Mouse (Mus musculus) forebrain, embryonic 10.5 days (tissue): ENCODE data around the gene Med24. TPM values are rescaled to one million over a fixed set of nuclear protein-coding genes. Genes with fewer than 3 reads are reported as not detected.
A peak's percentile ranks its signal among the peaks of the same experiment; 100 is the strongest.
"Not testable (repeated sequence)": the region's sequence is repeated elsewhere in the genome, so short reads cannot be mapped to it uniquely, and the experiment has no call there.

ENCODE experiments used
- DNase-seq: peaks from one replicate; pipeline ENCODE4 v3.0.0-alpha.2; 2017; ENCODE audit warnings: low spot score; ENCODE audit errors: extremely low spot score
- H3K27ac ChIP-seq: fragments of 300-500 bp; sonication (generic); 2 replicates; pipeline ENCODE4 v1.5.1; 2016; ENCODE audit warnings: mild to moderate bottlenecking
- H3K27me3 ChIP-seq: fragments of 300-500 bp; sonication (generic); 2 replicates; pipeline ENCODE4 v1.6.1; 2016; ENCODE audit warnings: mild to moderate bottlenecking; ENCODE audit not compliant: poor library complexity, severe bottlenecking
- H3K36me3 ChIP-seq: fragments of 300-500 bp; sonication (generic); replicated peaks from 2 replicates; pipeline ENCODE4 v1.6.1; 2016; ENCODE audit warnings: mild to moderate bottlenecking, moderate library complexity
- H3K4me1 ChIP-seq: fragments of 300-500 bp; sonication (generic); 2 replicates; pipeline ENCODE4 v1.6.1; 2016
- H3K4me3 ChIP-seq: fragments of 300-500 bp; sonication (generic); 2 replicates; pipeline ENCODE4 v1.5.1; 2016; ENCODE audit warnings: mild to moderate bottlenecking, moderate library complexity
- H3K9me3 ChIP-seq: fragments of 300-500 bp; sonication (generic); 2 replicates; pipeline ENCODE4 v1.6.1; 2016; ENCODE audit warnings: mild to moderate bottlenecking, moderate library complexity
- WGBS: fragments of 180-500 bp; shearing (Covaris S2); methylation state at CpG from one replicate; pipeline ENCODE4 v1.1.7; 2016; 5-methylcytosine and 5-hydroxymethylcytosine counted together
- polyA plus RNA-seq: library from polyadenylated mRNA; unstranded; fragments of >200 nt; fragmentation: Nextera tagmentation; extraction: Ambion mirVana; gene quantifications from 2 replicates; pipeline ENCODE4 v1.2.1, GENCODE M21; 2016

Med24 gene
- polyA plus RNA-seq, 1 experiment from 2014 or later, result 77.3 TPM

DNA sequence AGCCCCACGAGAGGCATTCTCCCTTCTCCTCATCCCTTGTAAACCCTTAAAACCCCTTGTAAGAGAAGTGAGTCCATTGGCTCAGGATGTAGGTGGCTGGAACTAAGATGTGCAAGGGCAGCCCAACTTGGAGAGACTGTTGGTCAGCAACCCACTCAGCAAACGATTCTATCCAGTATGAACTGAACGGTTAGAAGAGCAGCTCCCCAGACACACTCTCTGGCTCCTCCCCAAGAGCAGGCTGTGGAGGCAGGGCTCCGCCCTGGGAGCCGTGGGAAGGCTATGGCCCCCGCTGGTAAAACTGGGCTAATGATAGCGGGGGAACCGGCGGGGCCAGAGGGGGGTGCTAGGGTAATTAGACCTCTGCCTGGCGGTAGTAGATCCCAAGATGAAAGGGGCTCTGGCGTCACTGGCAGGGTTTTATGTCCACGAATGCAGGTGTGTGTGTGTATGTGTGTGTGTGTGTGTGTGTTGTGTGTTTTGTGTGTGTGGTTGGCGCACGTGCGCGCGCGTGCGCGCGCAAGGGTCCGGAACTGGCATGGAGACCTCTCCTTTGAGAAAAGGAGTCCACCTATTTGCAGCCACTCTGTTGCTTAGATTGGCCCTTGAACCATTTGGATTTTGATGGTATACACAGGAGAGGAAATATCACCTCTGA lies 11.3 kb upstream of the Med24 start, which contains the start of gene Thra:
Gene Thra, plus strand, starts transcription at position 246 of the 658 bp plus-strand sequence.
- WGBS, result under 1% methylated on average over 22 of the region's 22 CpGs
- H3K27ac ChIP-seq, result peak within 1 kb of the TSS; percentile 97
- peak; percentile 74 for DNase-seq
- H3K9me3 ChIP-seq, result no peaks in the 10 kb centered on the region
- peaks cover 12% of the 10 kb centered on the region for H3K27me3 ChIP-seq
- H3K4me1 ChIP-seq, result peaks cover 75% of the 10 kb centered on the region
- peak within 1 kb of the TSS; percentile 69 for H3K4me3 ChIP-seq
- no peaks in the 10 kb centered on the region for H3K36me3 ChIP-seq

GRCm38 (mm10) chr11:98740026-98740392 lies 10.8 kb upstream of the Med24 start:
- 13% methylated on average over 8 of the region's 8 CpGs for WGBS
- Histone ChIP-seq H3K4me1 (peaks cover 70% of the 10 kb centered on the region), H3K27ac (peak overlapping the region; percentile 97), H3K36me3 (no peaks in the 10 kb centered on the region), H3K4me3 (peak overlapping the region; percentile 69), H3K9me3 (no peaks in the 10 kb centered on the region), H3K27me3 (peaks cover 12% of the 10 kb centered on the region)
- DNase-seq, result no peak

GRCm38 (mm10) chr11:98738925-98739324 lies 9.7 kb upstream of the Med24 start:
- no peak for DNase-seq
- H3K4me1 ChIP-seq, result peaks cover 59% of the 10 kb centered on the region
- H3K27ac ChIP-seq, result peak overlapping the region; percentile 72; the same call in 1 of the 2 replicates

DNA sequence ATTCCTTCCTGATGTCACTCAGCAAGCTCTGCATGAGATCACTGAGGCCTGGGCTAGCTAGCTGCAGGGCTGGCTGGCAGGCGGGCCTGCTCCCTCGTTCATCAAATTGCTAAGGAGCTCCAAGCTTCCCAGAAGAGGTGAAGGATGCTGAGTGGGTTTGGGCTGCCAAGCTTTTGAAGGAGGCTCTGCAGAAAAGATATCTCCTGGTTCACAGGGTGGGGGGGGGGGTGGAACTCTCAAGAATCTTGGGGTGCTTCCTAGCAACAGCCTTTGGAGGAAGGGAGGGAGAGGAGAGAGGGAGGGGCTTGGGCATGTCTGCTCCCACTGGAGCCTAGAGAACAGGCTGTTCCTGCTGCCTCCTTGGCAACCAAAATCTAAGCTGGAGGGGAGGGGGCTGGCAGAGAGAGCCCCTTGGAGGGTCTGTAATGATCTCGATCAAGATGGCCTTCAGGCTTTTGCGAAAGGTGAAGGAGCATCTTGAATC lies 9.2 kb upstream of the Med24 start:
- WGBS, result 50% methylated on average over 4 of the region's 4 CpGs
- Histone ChIP-seq H3K36me3 (no peaks in the 10 kb centered on the region), H3K27ac (peak overlapping the region; percentile 72; the same call in 1 of the 2 replicates), H3K27me3 (peaks cover 12% of the 10 kb centered on the region), H3K4me3 (no peak overlapping the region), H3K9me3 (peaks cover 7% of the 10 kb centered on the region), H3K4me1 (peaks cover 54% of the 10 kb centered on the region)
- no peak for DNase-seq

More at GRCm38 (mm10) chr11:98738925-98739324, 9.7 kb upstream of the Med24 start:
- peaks cover 12% of the 10 kb centered on the region for H3K27me3 ChIP-seq
- 67% methylated on average over 9 of the region's 9 CpGs for WGBS
- H3K9me3 ChIP-seq, result peaks cover 7% of the 10 kb centered on the region
- H3K36me3 ChIP-seq, result no peaks in the 10 kb centered on the region
- H3K4me3 ChIP-seq, result no peak overlapping the region; the same call in 1 of the 2 replicates

DNA sequence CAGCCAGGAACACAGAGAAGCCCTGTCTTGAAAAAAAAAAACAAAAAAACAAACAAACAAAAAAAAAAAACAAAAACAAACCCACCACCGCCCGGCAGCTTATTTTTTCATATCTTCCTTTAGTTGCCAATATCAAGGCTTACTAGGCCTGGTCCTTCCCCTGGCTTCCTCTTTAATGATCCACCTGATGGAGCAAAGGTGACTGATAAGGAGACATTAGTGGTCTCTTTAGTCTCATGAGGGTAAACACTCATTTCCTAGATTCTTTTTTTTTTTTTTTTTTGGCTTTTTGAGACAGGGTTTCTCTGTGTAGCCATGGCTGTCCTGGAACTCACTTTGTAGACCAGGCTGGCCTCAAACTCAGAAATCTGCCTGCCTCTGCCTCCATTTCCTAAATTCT lies 8.0 kb upstream of the Med24 start:
- DNase-seq, H3K27ac ChIP-seq, H3K36me3 ChIP-seq, H3K9me3 ChIP-seq, H3K4me3 ChIP-seq: not testable (repeated sequence)
- Histone ChIP-seq H3K27me3 (peaks cover 12% of the 10 kb centered on the region), H3K4me1 (peaks cover 42% of the 10 kb centered on the region)
- 93% methylated on average over 2 of the region's 2 CpGs for WGBS

DNA sequence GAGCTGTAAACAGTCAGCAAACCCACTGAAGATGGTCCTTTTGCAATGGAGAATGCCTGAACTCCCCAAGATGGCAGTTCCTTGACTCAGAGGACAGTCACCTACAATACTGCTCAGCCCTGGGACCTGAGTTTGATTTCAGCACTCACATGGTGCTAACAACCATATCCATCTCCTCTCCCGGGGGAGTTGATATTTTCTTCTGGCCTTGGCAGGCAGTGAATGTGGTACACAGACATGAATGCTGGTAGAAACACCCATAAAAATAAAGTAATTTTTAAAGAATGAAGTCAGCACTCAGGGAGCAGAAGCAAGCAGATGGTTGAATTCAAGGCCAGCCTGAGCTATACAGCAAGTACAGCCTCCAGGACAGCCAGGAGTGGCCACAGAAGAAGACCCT lies 6.9 kb upstream of the Med24 start:
- 92% methylated on average over 1 of the region's 1 CpGs for WGBS

GRCm38 (mm10) chr11:98735111-98735510 lies 5.9 kb upstream of the Med24 start:
- no peak overlapping the region for H3K4me3 ChIP-seq
- H3K4me1 ChIP-seq, result peaks cover 21% of the 10 kb centered on the region
- DNase-seq, result no peak
- 91% methylated on average over 4 of the region's 4 CpGs for WGBS
- H3K36me3 ChIP-seq, result no peaks in the 10 kb centered on the region
- no peak overlapping the region for H3K27ac ChIP-seq
- H3K27me3 ChIP-seq, result peaks cover 12% of the 10 kb centered on the region
- peaks cover 7% of the 10 kb centered on the region for H3K9me3 ChIP-seq

More for the DNA sequence above, 6.9 kb upstream of the Med24 start:
- peaks cover 32% of the 10 kb centered on the region for H3K4me1 ChIP-seq
- no peaks in the 10 kb centered on the region for H3K36me3 ChIP-seq
- peaks cover 12% of the 10 kb centered on the region for H3K27me3 ChIP-seq
- no peak overlapping the region for H3K27ac ChIP-seq
- H3K4me3 ChIP-seq, result no peak overlapping the region
- H3K9me3 ChIP-seq, result peaks cover 7% of the 10 kb centered on the region
- DNase-seq, result no peak

- Histone ChIP-seq H3K36me3 (no peaks in the 10 kb centered on the region), H3K27ac (no peak overlapping the region), H3K4me3 (no peak overlapping the region), H3K27me3 (peaks cover 8% of the 10 kb centered on the region), H3K4me1 (peaks cover 15% of the 10 kb centered on the region), H3K9me3 (peaks cover 7% of the 10 kb centered on the region)
- no peak for DNase-seq
- WGBS, result 78% methylated on average over 3 of the region's 3 CpGs
These were observed 4.8 kb upstream of the Med24 start for GRCm38 (mm10) chr11:98734020-98734419.

DNA sequence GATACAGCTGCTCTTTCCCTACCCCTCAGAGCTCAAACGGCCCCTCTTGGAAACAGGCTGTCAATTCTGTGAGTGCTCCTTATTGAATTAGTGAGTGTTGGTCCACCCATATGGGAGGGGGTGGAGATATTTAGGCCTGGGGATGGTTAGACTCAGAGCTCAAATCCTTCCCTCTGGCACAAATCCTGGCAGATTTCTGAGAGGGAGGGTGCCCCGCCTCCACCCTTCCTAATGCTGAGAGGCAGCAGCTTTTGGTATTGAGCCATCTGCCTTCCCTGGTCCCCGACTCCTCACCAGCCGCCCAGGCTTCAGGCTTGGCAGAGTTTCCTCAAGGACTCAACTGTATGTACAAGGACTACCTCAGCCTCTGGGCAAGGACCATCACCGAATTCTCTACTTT lies 1.9 kb upstream of the Med24 start:
- Histone ChIP-seq H3K9me3 (peaks cover 7% of the 10 kb centered on the region), H3K27me3 (no peaks in the 10 kb centered on the region), H3K4me1 (peaks cover 10% of the 10 kb centered on the region), H3K27ac (no peak overlapping the region), H3K36me3 (peaks cover 17% of the 10 kb centered on the region), H3K4me3 (no peak overlapping the region)
- WGBS, result 73% methylated on average over 5 of the region's 5 CpGs
- no peak for DNase-seq

GRCm38 (mm10) chr11:98730727-98731126 lies 1.5 kb upstream of the Med24 start:
- no peak overlapping the region for H3K4me3 ChIP-seq
- DNase-seq, result no peak
- peaks cover 21% of the 10 kb centered on the region for H3K36me3 ChIP-seq
- peaks cover 10% of the 10 kb centered on the region for H3K4me1 ChIP-seq
- WGBS, result 76% methylated on average over 4 of the region's 4 CpGs
- H3K27me3 ChIP-seq, result no peaks in the 10 kb centered on the region
- H3K9me3 ChIP-seq, result peaks cover 7% of the 10 kb centered on the region
- no peak overlapping the region for H3K27ac ChIP-seq

DNA sequence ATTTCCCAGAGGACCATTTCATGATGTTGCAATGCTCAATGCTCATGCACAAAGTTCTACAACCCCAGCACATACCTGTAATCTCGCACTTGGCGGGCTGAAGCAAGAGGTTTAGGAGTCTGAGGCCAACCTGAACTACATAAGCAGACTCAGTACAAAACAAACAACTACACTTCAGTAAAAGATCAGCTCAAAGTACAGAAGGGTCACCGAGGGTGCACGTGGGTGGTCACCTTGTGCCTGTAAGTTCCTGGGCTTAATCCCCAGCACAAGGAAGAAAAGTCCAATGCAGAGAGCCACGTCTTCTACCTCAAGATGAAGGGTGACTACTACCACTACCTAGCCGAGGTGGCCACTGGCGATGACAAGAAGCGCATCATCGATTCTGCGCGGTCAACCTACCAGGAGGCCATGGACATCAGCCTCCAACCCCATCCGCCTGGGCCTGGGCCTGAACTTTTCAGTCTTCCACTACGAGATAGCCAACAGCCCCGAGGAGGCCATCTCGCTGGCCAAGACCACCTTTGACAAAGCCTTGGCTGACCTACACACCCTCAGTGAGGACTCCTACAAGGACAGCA lies 3.2 kb downstream of the Med24 start:
- Histone ChIP-seq H3K4me3 (no peak overlapping the region), H3K36me3 (peaks cover 48% of the 10 kb centered on the region), H3K27ac (no peak overlapping the region), H3K4me1 (peaks cover 10% of the 10 kb centered on the region), H3K27me3 (no peaks in the 10 kb centered on the region), H3K9me3 (no peaks in the 10 kb centered on the region)
- no peak for DNase-seq
- 93% methylated on average over 15 of the region's 15 CpGs for WGBS

GRCm38 (mm10) chr11:98723098-98723497 lies 6.1 kb downstream of the Med24 start:
- no peak overlapping the region for H3K4me3 ChIP-seq
- 84% methylated on average over 7 of the region's 7 CpGs for WGBS
- peaks cover 10% of the 10 kb centered on the region for H3K4me1 ChIP-seq
- no peaks in the 10 kb centered on the region for H3K27me3 ChIP-seq
- H3K27ac ChIP-seq, result no peak overlapping the region
- DNase-seq, result no peak
- H3K36me3 ChIP-seq, result peaks cover 58% of the 10 kb centered on the region
- H3K9me3 ChIP-seq, result no peaks in the 10 kb centered on the region
